10 mouse cellular contexts compared by ENCODE assay signal in the genomic region with DNA sequence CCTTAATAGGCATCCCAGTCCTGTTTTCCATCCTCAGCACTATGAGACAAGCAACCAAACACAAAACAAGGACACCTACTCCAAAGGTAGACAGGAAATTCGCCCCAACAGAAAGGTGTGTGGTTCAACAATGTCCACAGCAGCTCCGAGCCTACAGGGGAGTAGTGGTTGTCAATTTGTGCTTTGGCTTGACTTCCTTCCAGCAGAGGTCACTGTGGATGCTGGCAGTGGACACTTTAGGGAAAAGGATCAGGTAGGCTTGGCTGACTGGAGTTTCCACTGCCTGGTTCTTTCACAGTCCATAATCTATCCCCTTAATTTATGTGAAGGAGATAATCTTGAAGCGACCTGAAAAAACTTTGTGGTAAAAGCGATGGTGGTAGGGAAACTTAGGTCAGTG. TPM values are rescaled to one million over a fixed set of nuclear protein-coding genes. Genes with fewer than 3 reads are reported as not detected.
A peak's percentile ranks its signal among the peaks of the same experiment; 100 is the strongest.
DNase-seq lines count a peak whose midpoint lies in the region; ATAC-seq and TF ChIP-seq lines count a peak whose summit lies in the region.
"Had no signal": no experiment of that assay in that cellular context is flagged by ENCODE, and none has a peak within 500 bp of the region (broad histone marks: within the 10 kb centered on the region; RNA-seq: fewer than 3 reads in every experiment).

No protein-coding gene starts in this region.

- no peaks in the 10 kb centered on the region for H3K36me3 ChIP-seq in midbrain, embryonic 12.5 days
- no peaks in the 10 kb centered on the region for H3K36me3 ChIP-seq in midbrain, embryonic 10.5 days
- no peaks in the 10 kb centered on the region for H3K36me3 ChIP-seq in forebrain, postnatal 0 days (ENCODE audit: insufficient read depth)
- H3K36me3 ChIP-seq: stomach, embryonic 15.5 days had no signal

- H3K27ac ChIP-seq in gastrocnemius, adult 2 months = no peak overlapping the region
- H3K27ac ChIP-seq in midbrain, embryonic 12.5 days (replicated peaks) = no peak overlapping the region
- no peak overlapping the region for H3K27ac ChIP-seq in midbrain, embryonic 10.5 days (replicated peaks)
- no peak overlapping the region; the same call in 1 of the 2 replicates for H3K27ac ChIP-seq in forebrain, postnatal 0 days (ENCODE audit: low read depth, low read length)
- H3K27ac ChIP-seq: stomach, embryonic 15.5 days had no signal

- H3K9me3 ChIP-seq in midbrain, embryonic 12.5 days = no peaks in the 10 kb centered on the region
- no peaks in the 10 kb centered on the region for H3K9me3 ChIP-seq in midbrain, embryonic 10.5 days (replicated peaks)
- H3K9me3 ChIP-seq in forebrain, postnatal 0 days (ENCODE audit: low read length) = no peaks in the 10 kb centered on the region
- H3K9me3 ChIP-seq: stomach, embryonic 15.5 days had no signal

- peaks cover 33% of the 10 kb centered on the region for H3K4me1 ChIP-seq in midbrain, embryonic 12.5 days
- H3K4me1 ChIP-seq in midbrain, embryonic 10.5 days = peaks cover 41% of the 10 kb centered on the region
- H3K4me1 ChIP-seq in forebrain, postnatal 0 days (ENCODE audit: insufficient read depth) = peaks cover 16% of the 10 kb centered on the region; the same call in 1 of the 2 replicates

- H3K4me3 ChIP-seq in gastrocnemius, adult 2 months = no peak overlapping the region
- H3K4me3 ChIP-seq in midbrain, embryonic 12.5 days = no peak overlapping the region
- no peak overlapping the region for H3K4me3 ChIP-seq in midbrain, embryonic 10.5 days
- H3K4me3 ChIP-seq in forebrain, postnatal 0 days (ENCODE audit: low read depth, low read length) = no peak overlapping the region
- H3K4me3 ChIP-seq: stomach, embryonic 15.5 days had no signal

- H3K4me2 ChIP-seq in midbrain, embryonic 12.5 days (replicated peaks) = peak overlapping the region; percentile 79; the same call in 1 of the 2 replicates
- peak overlapping the region; percentile 62; the same call in 1 of the 2 replicates for H3K4me2 ChIP-seq in forebrain, postnatal 0 days (ENCODE audit: low read depth)
- H3K4me2 ChIP-seq: stomach, embryonic 15.5 days had no signal

- intact Hi-C loops in gastrocnemius, adult 2 months (cut with DNase I) = loop anchor here (5.0 kb wide), 1 partner anchor 67 kb away; no protein-coding TSS in a partner anchor

- H3K9ac ChIP-seq in midbrain, embryonic 12.5 days (replicated peaks) = no peak overlapping the region
- no peak overlapping the region for H3K9ac ChIP-seq in forebrain, postnatal 0 days
- H3K9ac ChIP-seq: stomach, embryonic 15.5 days had no signal

- peak; percentile 30 for TF ChIP-seq CTCF in gastrocnemius, adult 2 months (IDR thresholded peaks at IDR 0.05)
- TF ChIP-seq CTCF in forebrain, postnatal 0 days (IDR thresholded peaks at IDR 0.05; ENCODE audit: low read depth) = peak; percentile 56

- H3K27me3 ChIP-seq in midbrain, embryonic 12.5 days = peaks cover 25% of the 10 kb centered on the region
- peaks cover 32% of the 10 kb centered on the region for H3K27me3 ChIP-seq in midbrain, embryonic 10.5 days (ENCODE audit: low read depth, poor library complexity, severe bottlenecking)
- no peaks in the 10 kb centered on the region for H3K27me3 ChIP-seq in forebrain, postnatal 0 days (ENCODE audit: insufficient read depth, low read length)

- ATAC-seq in midbrain, embryonic 12.5 days (ENCODE audit: low FRiP score, low read depth) = no peak
- ATAC-seq in forebrain, postnatal 0 days = no peak
- no peak for ATAC-seq in megakaryocyte-erythroid progenitor cell, adult 5-6 weeks (replicated peaks; ENCODE audit: low FRiP score, low TSS enrichment, poor library complexity, severe bottlenecking)

- no peak for DNase-seq in gastrocnemius, adult 2 months
- no peak for DNase-seq in gastrocnemius, adult 18-20 months (ENCODE audit: low spot score)
- no peak for DNase-seq in midbrain, embryonic 10.5 days (ENCODE audit: low spot score)
- DNase-seq in forebrain, postnatal 0 days = no peak
- DNase-seq in retina, postnatal 1 day = peak; percentile 48
- DNase-seq in left cerebral cortex, adult 8-10 months (ENCODE audit: low spot score in 2 of 2) = no peak
- DNase-seq: gastrocnemius, postnatal 14 days had no signal

- WGBS in midbrain, embryonic 12.5 days = 63% methylated on average over 4 of the region's 4 CpGs
- WGBS in midbrain, embryonic 10.5 days = 68% methylated on average over 4 of the region's 4 CpGs
- WGBS in forebrain, postnatal 0 days = 69% methylated on average over 4 of the region's 4 CpGs

RNA-seq across cellular contexts. Expression of a gene that starts 2.6 kb away (rescaled TPM):
- total RNA-seq in gastrocnemius, adult 2 months (2021) = 1 to 10 TPM in 1 of 2 experiments, under 1 TPM in 1; 0.79 to 1.9 TPM
- 1 to 10 TPM in 1 of 2 experiments, under 1 TPM in 1; 0.43 to 1.1 TPM for total RNA-seq in gastrocnemius, adult 18-20 months (2021)
- 26.3 and 28.6 TPM in 2 replicates for polyA plus RNA-seq in midbrain, embryonic 12.5 days (2016; fragmentation: Nextera tagmentation; extraction: Ambion mirVana)
- polyA plus RNA-seq in midbrain, embryonic 10.5 days (2016; fragmentation: Nextera tagmentation; extraction: Ambion mirVana) = 10.4 and 17.3 TPM in 2 replicates
- 103 and 114 TPM in 2 replicates for total RNA-seq in forebrain, postnatal 0 days (2014; rRNA removed)
- 63.1 and 84.8 TPM in 2 replicates for polyA plus RNA-seq in forebrain, postnatal 0 days (2015; fragmentation: Nextera tagmentation; extraction: Ambion mirVana)
- total RNA-seq in megakaryocyte-erythroid progenitor cell, adult 5-6 weeks (2014; fragmentation: Nextera tagmentation) = 0.07 TPM in 1 of 2 replicates, not detected in the other
- not detected in 2 replicates for total RNA-seq in megakaryocyte-erythroid progenitor cell, adult 5-6 weeks (2017)
- total RNA-seq in left cerebral cortex, adult 8-10 months (2022) = 10 to 100 TPM; 65.8 to 76.1 (median 71.5) TPM

Comparison
In these comparisons a context has a peak if more than half of its experiments do, and no peak if none do; other contexts are left out.
1. RNA of a gene that starts 2.6 kb away (total RNA-seq): 103 to 114 TPM in forebrain, postnatal 0 days and 65.8 to 76.1 TPM in left cerebral cortex, adult 8-10 months; 0.79 to 1.9 TPM in gastrocnemius, adult 2 months, 0.43 to 1.1 TPM in gastrocnemius, adult 18-20 months and 0.07 TPM in megakaryocyte-erythroid progenitor cell, adult 5-6 weeks; every median in the first group is over 10 times any median in the second.